Mouse (Mus musculus): Measurements from ENCODE around the gene Tmem26. TPM values are rescaled to one million over a fixed set of nuclear protein-coding genes. Genes with fewer than 3 reads are reported as not detected.
A peak's percentile ranks its signal among the peaks of the same experiment; 100 is the strongest.
"Not testable (repeated sequence)": the region's sequence is repeated elsewhere in the genome, so short reads cannot be mapped to it uniquely, and the experiment has no call there.

Tmem26 gene
- polyA plus RNA-seq, 1 experiment from 2014 or later: 3.0 TPM

DNA sequence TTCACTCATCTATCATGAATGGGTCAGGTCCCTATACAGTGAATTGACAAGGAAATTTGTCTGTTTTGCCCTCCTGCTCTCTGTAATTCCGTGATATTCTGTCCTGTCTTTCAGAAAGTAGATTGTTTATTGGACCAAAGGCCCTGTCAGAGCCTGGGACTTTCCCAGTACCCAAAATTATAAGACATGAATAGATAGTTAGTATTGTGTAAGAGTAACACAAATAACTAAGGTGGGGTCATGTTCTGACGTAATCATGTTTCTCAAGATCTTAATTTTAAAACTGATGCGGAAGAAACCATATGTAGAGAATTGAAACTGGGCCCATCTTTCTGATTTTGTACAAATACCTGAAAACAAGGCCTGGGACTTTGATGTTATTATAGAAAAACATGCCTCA, 8.1 kb upstream of the Tmem26 start:
- 96% methylated on average over 3 of the region's 3 CpGs for WGBS
- H3K9me3 ChIP-seq: no peaks in the 10 kb centered on the region
- no peak overlapping the region for H3K4me3 ChIP-seq (replicated peaks)
- no peak for ATAC-seq
- no peaks in the 10 kb centered on the region for H3K4me1 ChIP-seq (replicated peaks)
- H3K9ac ChIP-seq (replicated peaks): no peak overlapping the region
- no peaks in the 10 kb centered on the region for H3K36me3 ChIP-seq
- H3K27ac ChIP-seq: no peak overlapping the region
- H3K4me2 ChIP-seq (replicated peaks): no peak overlapping the region
- no peaks in the 10 kb centered on the region for H3K27me3 ChIP-seq

DNA sequence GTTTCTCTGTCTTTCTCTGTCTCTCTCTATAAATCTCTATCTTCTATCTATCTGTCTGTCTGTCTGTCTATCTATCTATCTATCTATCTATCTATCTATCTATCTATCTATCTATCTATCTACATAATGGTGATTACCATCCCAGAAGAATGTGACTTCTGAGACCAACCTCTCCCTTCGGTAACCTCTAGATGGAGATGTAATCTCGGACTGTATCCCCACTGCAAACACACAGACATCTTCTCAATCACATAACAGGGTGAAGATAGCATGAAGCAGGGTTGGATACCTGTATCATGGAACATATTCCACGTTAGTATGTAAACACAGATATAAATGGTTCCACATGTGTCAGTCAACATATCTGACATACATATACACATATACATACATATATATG, 5.1 kb upstream of the Tmem26 start:
- 79% methylated on average over 3 of the region's 3 CpGs for WGBS
- peaks cover 2% of the 10 kb centered on the region for H3K4me1 ChIP-seq (replicated peaks)
- H3K9me3 ChIP-seq: no peaks in the 10 kb centered on the region
- H3K4me3 ChIP-seq (replicated peaks): no peak overlapping the region
- peaks cover 10% of the 10 kb centered on the region for H3K27me3 ChIP-seq
- no peak overlapping the region for H3K4me2 ChIP-seq (replicated peaks)
- no peak overlapping the region for H3K9ac ChIP-seq (replicated peaks)
- H3K27ac ChIP-seq: no peak overlapping the region
- ATAC-seq: no peak
- H3K36me3 ChIP-seq: no peaks in the 10 kb centered on the region

DNA sequence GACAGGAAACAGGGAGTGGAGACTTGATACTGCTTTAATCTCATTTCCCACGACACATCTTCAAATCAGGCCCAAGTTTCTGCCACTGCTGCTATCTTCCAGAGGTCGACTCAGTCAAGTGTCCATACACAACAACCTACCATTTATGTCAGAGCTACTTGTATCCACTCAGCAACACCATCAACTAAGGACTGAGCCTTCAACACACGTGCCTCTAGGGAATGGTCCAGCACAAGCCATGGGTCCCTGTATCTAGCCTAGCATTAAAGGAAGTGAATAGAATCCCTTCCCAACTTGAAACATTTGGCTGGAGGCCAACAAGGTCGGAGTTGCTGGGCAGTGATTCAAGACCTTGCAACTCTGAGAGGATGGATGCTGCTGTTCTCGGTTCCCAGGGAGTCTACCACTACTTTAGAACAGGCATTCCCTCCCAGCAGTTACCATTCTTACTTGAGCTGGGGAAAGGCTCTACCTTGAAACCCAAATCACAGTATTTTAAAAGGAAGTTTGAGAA, 2.5 kb upstream of the Tmem26 start:
- H3K4me3 ChIP-seq (replicated peaks): no peak overlapping the region
- H3K27ac ChIP-seq: no peak overlapping the region
- H3K4me1 ChIP-seq (replicated peaks): peaks cover 16% of the 10 kb centered on the region
- 69% methylated on average over 5 of the region's 5 CpGs for whole genome bisulfite sequencing
- H3K36me3 ChIP-seq: no peaks in the 10 kb centered on the region
- H3K27me3 ChIP-seq: peaks cover 28% of the 10 kb centered on the region
- no peaks in the 10 kb centered on the region for H3K9me3 ChIP-seq
- no peak for ATAC-seq
- no peak overlapping the region for H3K9ac ChIP-seq (replicated peaks)
- no peak overlapping the region for H3K4me2 ChIP-seq (replicated peaks)

DNA sequence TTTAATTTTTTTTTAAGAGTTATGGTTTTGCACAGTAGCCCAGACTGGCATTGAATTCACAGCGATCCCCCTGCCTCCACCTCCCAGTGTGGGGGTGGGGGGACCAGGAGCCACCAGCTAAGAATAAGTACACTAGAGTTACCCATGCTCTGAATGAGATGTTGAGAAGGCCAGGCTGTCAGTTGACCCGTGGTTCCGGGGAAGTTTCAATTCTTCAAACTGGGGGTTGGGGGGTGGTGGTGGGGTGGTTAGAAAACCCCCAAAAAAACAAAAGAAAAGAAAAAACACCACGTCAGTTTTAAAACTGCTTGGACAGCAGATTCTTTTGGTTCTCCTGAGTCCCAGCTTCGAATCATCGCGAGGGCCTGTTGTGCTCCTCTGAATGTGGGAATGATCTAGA, 431 bp upstream of the Tmem26 start:
- Histone ChIP-seq H3K27ac (no peak overlapping the region), H3K27me3 (peaks cover 28% of the 10 kb centered on the region), H3K4me2 (replicated peaks) (peak overlapping the region; percentile 78; the same call in 1 of the 2 replicates), H3K9me3 (no peaks in the 10 kb centered on the region), H3K4me1 (replicated peaks) (peaks cover 16% of the 10 kb centered on the region), H3K9ac (replicated peaks) (no peak overlapping the region), H3K4me3 (replicated peaks) (0 out of 2 replicates have a peak overlapping the region, but pooled peaks have one; percentile 49), H3K36me3 (no peaks in the 10 kb centered on the region)
- no peak for ATAC-seq
- 25% methylated on average over 7 of the region's 7 CpGs for WGBS

GRCm38 (mm10) chr10:68724361-68724720, 895 bp downstream of the Tmem26 start:
- under 1% methylated on average over 10 of the region's 11 CpGs for WGBS

GRCm38 (mm10) chr10:68727464-68727863, 4.0 kb downstream of the Tmem26 start:
- H3K9me3 ChIP-seq: no peaks in the 10 kb centered on the region
- peaks cover 16% of the 10 kb centered on the region for H3K4me1 ChIP-seq (replicated peaks)
- H3K27me3 ChIP-seq: peaks cover 25% of the 10 kb centered on the region
- WGBS: 81% methylated on average over 5 of the region's 5 CpGs
- H3K4me3 ChIP-seq (replicated peaks): no peak overlapping the region
- no peak overlapping the region for H3K4me2 ChIP-seq (replicated peaks)
- H3K36me3 ChIP-seq: no peaks in the 10 kb centered on the region
- no peak overlapping the region for H3K27ac ChIP-seq
- no peak overlapping the region for H3K9ac ChIP-seq (replicated peaks)
- no peak for ATAC-seq

More at GRCm38 (mm10) chr10:68724361-68724720, 895 bp downstream of the Tmem26 start:
- ATAC-seq: peak; percentile 74
- no peak overlapping the region for H3K27ac ChIP-seq
- H3K9ac ChIP-seq (replicated peaks): peak overlapping the region; percentile 57
- H3K4me2 ChIP-seq (replicated peaks): peak overlapping the region; percentile 78
- peak overlapping the region; percentile 49 for H3K4me3 ChIP-seq (replicated peaks)
- no peaks in the 10 kb centered on the region for H3K36me3 ChIP-seq
- H3K4me1 ChIP-seq (replicated peaks): peaks cover 16% of the 10 kb centered on the region
- no peaks in the 10 kb centered on the region for H3K9me3 ChIP-seq
- peaks cover 28% of the 10 kb centered on the region for H3K27me3 ChIP-seq

- H3K27me3 ChIP-seq: no peaks in the 10 kb centered on the region
- no peaks in the 10 kb centered on the region for H3K9me3 ChIP-seq
- H3K4me1 ChIP-seq (replicated peaks): 0 out of 2 replicates have a peak, but pooled peaks cover 4% of the 10 kb centered on the region
- H3K27ac ChIP-seq: no peak overlapping the region
- no peak overlapping the region for H3K4me3 ChIP-seq (replicated peaks)
- H3K36me3 ChIP-seq: no peaks in the 10 kb centered on the region
- no peak for ATAC-seq
- H3K9ac ChIP-seq (replicated peaks): no peak overlapping the region
- H3K4me2 ChIP-seq (replicated peaks): no peak overlapping the region
- WGBS: 93% methylated on average over 3 of the region's 3 CpGs
These were observed 12.2 kb downstream of the Tmem26 start for GRCm38 (mm10) chr10:68735621-68736020.

- Histone ChIP-seq H3K4me2 (replicated peaks) (no peak overlapping the region), H3K4me3 (replicated peaks) (no peak overlapping the region), H3K4me1 (replicated peaks) (0 out of 2 replicates have a peak, but pooled peaks cover 4% of the 10 kb centered on the region), H3K9ac (replicated peaks) (no peak overlapping the region), H3K27ac (no peak overlapping the region), H3K9me3 (no peaks in the 10 kb centered on the region), H3K27me3 (no peaks in the 10 kb centered on the region), H3K36me3 (no peaks in the 10 kb centered on the region)
- WGBS: 84% methylated on average over 7 of the region's 7 CpGs
- no peak for ATAC-seq
These were observed 13.9 kb downstream of the Tmem26 start for GRCm38 (mm10) chr10:68737391-68737790.

- ATAC-seq; H3K4me2 ChIP-seq (replicated peaks); H3K4me1 ChIP-seq (replicated peaks); H3K36me3 ChIP-seq; H3K4me3 ChIP-seq (replicated peaks); H3K9ac ChIP-seq (replicated peaks); H3K9me3 ChIP-seq; H3K27ac ChIP-seq; H3K27me3 ChIP-seq: not testable (repeated sequence)
- 79% methylated on average over 1 of the region's 1 CpGs for WGBS
These were observed 15.5 kb downstream of the Tmem26 start for GRCm38 (mm10) chr10:68738981-68739380.

- no peaks in the 10 kb centered on the region for H3K27me3 ChIP-seq
- 37% methylated on average over 2 of the region's 2 CpGs for WGBS
- peak; percentile 48; the same call in 1 of the 2 replicates for ATAC-seq
- no peaks in the 10 kb centered on the region for H3K36me3 ChIP-seq
- H3K4me2 ChIP-seq (replicated peaks): no peak overlapping the region
- no peak overlapping the region for H3K27ac ChIP-seq
- H3K4me3 ChIP-seq (replicated peaks): no peak overlapping the region
- H3K9me3 ChIP-seq: no peaks in the 10 kb centered on the region
- H3K4me1 ChIP-seq (replicated peaks): 0 out of 2 replicates have a peak, but pooled peaks cover 4% of the 10 kb centered on the region
- H3K9ac ChIP-seq (replicated peaks): no peak overlapping the region
These were observed 16.8 kb downstream of the Tmem26 start for GRCm38 (mm10) chr10:68740251-68740650.

GRCm38 (mm10) chr10:68750921-68751320, 27.5 kb downstream of the Tmem26 start:
- no peak overlapping the region for H3K4me3 ChIP-seq (replicated peaks)
- H3K36me3 ChIP-seq: no peaks in the 10 kb centered on the region
- no peak overlapping the region for H3K4me2 ChIP-seq (replicated peaks)
- no peaks in the 10 kb centered on the region for H3K9me3 ChIP-seq
- 82% methylated on average over 7 of the region's 7 CpGs for WGBS
- ATAC-seq: no peak
- no peak overlapping the region for H3K27ac ChIP-seq
- no peaks in the 10 kb centered on the region for H3K27me3 ChIP-seq
- H3K9ac ChIP-seq (replicated peaks): no peak overlapping the region
- no peaks in the 10 kb centered on the region for H3K4me1 ChIP-seq (replicated peaks)

- no peaks in the 10 kb centered on the region for H3K4me1 ChIP-seq (replicated peaks)
- H3K4me2 ChIP-seq (replicated peaks): no peak overlapping the region
- H3K36me3 ChIP-seq: no peaks in the 10 kb centered on the region
- no peak overlapping the region for H3K4me3 ChIP-seq (replicated peaks)
- 52% methylated on average over 5 of the region's 5 CpGs for WGBS
- H3K9ac ChIP-seq (replicated peaks): no peak overlapping the region
- H3K27me3 ChIP-seq: no peaks in the 10 kb centered on the region
- no peak overlapping the region for H3K27ac ChIP-seq
- no peak for ATAC-seq
- no peaks in the 10 kb centered on the region for H3K9me3 ChIP-seq
These were observed 35.8 kb downstream of the Tmem26 start for GRCm38 (mm10) chr10:68759238-68759637.

GRCm38 (mm10) chr10:68759789-68760188, 36.3 kb downstream of the Tmem26 start:
- WGBS: 59% methylated on average over 7 of the region's 7 CpGs
- H3K4me2 ChIP-seq (replicated peaks): no peak overlapping the region
- H3K9ac ChIP-seq (replicated peaks): no peak overlapping the region
- H3K4me1 ChIP-seq (replicated peaks): no peaks in the 10 kb centered on the region
- no peak overlapping the region for H3K4me3 ChIP-seq (replicated peaks)
- no peak for ATAC-seq
- H3K9me3 ChIP-seq: no peaks in the 10 kb centered on the region
- H3K27ac ChIP-seq: no peak overlapping the region
- no peaks in the 10 kb centered on the region for H3K27me3 ChIP-seq
- H3K36me3 ChIP-seq: no peaks in the 10 kb centered on the region
